Mouse (Mus musculus) liver, adult (tissue): ENCODE results near the gene Nfatc2.
A peak's percentile ranks its signal among the peaks of the same experiment; 100 is the strongest.

Experiments
- GATA4 ChIP-seq: IDR thresholded peaks from 2 replicates; pipeline ENCODE4 v1.6.1; 2014; ENCODE audit warnings: mild to moderate bottlenecking, low read length; ENCODE audit not compliant: insufficient replicate concordance

Nfatc2 gene

GRCm38 (mm10) chr2:168573866-168574265 is 27.6 kb downstream of the Nfatc2 start:
- TF ChIP-seq GATA4 = no peak

GRCm38 (mm10) chr2:168571241-168571640 is 30.2 kb downstream of the Nfatc2 start:
- TF ChIP-seq GATA4 = no peak

- no peak for TF ChIP-seq GATA4
Observed at GRCm38 (mm10) chr2:168565538-168566253, 35.8 kb downstream of the Nfatc2 start.

- TF ChIP-seq GATA4 = no peak
Observed at GRCm38 (mm10) chr2:168563184-168563583, 38.3 kb downstream of the Nfatc2 start.

- TF ChIP-seq GATA4 = no peak
Observed at GRCm38 (mm10) chr2:168557035-168557434, 44.4 kb downstream of the Nfatc2 start.

GRCm38 (mm10) chr2:168555897-168556670 is 45.4 kb downstream of the Nfatc2 start:
- peak; percentile 50; the same call in 1 of the 2 replicates for TF ChIP-seq GATA4

GRCm38 (mm10) chr2:168553541-168553961 is 47.9 kb downstream of the Nfatc2 start:
- peak; percentile 53; the same call in 1 of the 2 replicates for TF ChIP-seq GATA4

GRCm38 (mm10) chr2:168552405-168552804 is 49.1 kb downstream of the Nfatc2 start:
- TF ChIP-seq GATA4 = no peak

GRCm38 (mm10) chr2:168551218-168551617 is 50.2 kb downstream of the Nfatc2 start:
- no peak for TF ChIP-seq GATA4

GRCm38 (mm10) chr2:168549326-168549725 is 52.1 kb downstream of the Nfatc2 start:
- TF ChIP-seq GATA4 = no peak

GRCm38 (mm10) chr2:168548008-168548407 is 53.4 kb downstream of the Nfatc2 start:
- no peak for TF ChIP-seq GATA4

GRCm38 (mm10) chr2:168545901-168546557 is 55.4 kb downstream of the Nfatc2 start:
- TF ChIP-seq GATA4 = no peak

GRCm38 (mm10) chr2:168544102-168544501 is 57.4 kb downstream of the Nfatc2 start:
- TF ChIP-seq GATA4 = no peak

GRCm38 (mm10) chr2:168543026-168543425 is 58.4 kb downstream of the Nfatc2 start:
- no peak for TF ChIP-seq GATA4

- TF ChIP-seq GATA4 = no peak
Observed at GRCm38 (mm10) chr2:168541223-168541622, 60.2 kb downstream of the Nfatc2 start.
